Mouse (Mus musculus) retina, adult 2 months (tissue): ENCODE results near the gene Fyco1.
"Not testable (repeated sequence)": the region's sequence is repeated elsewhere in the genome, so short reads cannot be mapped to it uniquely, and the experiment has no call there.

Source experiments
- DNase-seq: peaks from one replicate; pipeline ENCODE4 v3.0.0-alpha.2; 2012; ENCODE audit warnings: low read depth, low spot score

Fyco1 gene

GRCm38 (mm10) chr9:123749687-123750086 is 102.0 kb downstream of the Fyco1 start:
- not testable (repeated sequence) for DNase-seq

- no peak for DNase-seq
These were observed 110.9 kb downstream of the Fyco1 start for GRCm38 (mm10) chr9:123740799-123741198.
